Mouse (Mus musculus) heart, embryonic 10.5 days (tissue): ENCODE results near the gene Per2. TPM values are rescaled to one million over a fixed set of nuclear protein-coding genes. Genes with fewer than 3 reads are reported as not detected.

Source experiments
- DNase-seq: peaks from one replicate; pipeline ENCODE4 v3.0.0-alpha.2; 2017; ENCODE audit warnings: low spot score
- H3K27ac ChIP-seq: fragments of 300-500 bp; sonication (generic); 2 replicates; pipeline ENCODE4 v1.5.1; 2016; ENCODE audit warnings: mild to moderate bottlenecking
- H3K27me3 ChIP-seq: fragments of 300-500 bp; sonication (generic); 2 replicates; pipeline ENCODE4 v1.6.1; 2016; ENCODE audit warnings: mild to moderate bottlenecking; ENCODE audit not compliant: poor library complexity, insufficient read depth, severe bottlenecking
- H3K36me3 ChIP-seq: fragments of 300-500 bp; sonication (generic); 2 replicates; pipeline ENCODE4 v1.6.1; 2016; ENCODE audit warnings: mild to moderate bottlenecking, moderate library complexity
- H3K4me1 ChIP-seq: fragments of 300-500 bp; sonication (generic); 2 replicates; pipeline ENCODE4 v1.6.1; 2016; ENCODE audit warnings: mild to moderate bottlenecking
- H3K4me3 ChIP-seq: fragments of 300-500 bp; sonication (generic); 2 replicates; pipeline ENCODE4 v1.5.1; 2016; ENCODE audit warnings: mild to moderate bottlenecking, moderate library complexity
- H3K9me3 ChIP-seq: fragments of 300-500 bp; sonication (generic); 2 replicates; pipeline ENCODE4 v1.6.1; 2016; ENCODE audit warnings: mild to moderate bottlenecking, moderate library complexity
- WGBS: fragments of 180-500 bp; shearing (Covaris S2); methylation state at CpG from one replicate; pipeline ENCODE4 v1.1.7; 2016; 5-methylcytosine and 5-hydroxymethylcytosine counted together
- polyA plus RNA-seq: library from polyadenylated mRNA; unstranded; fragments of >200 nt; fragmentation: Nextera tagmentation; extraction: Ambion mirVana; gene quantifications from 2 replicates; pipeline ENCODE4 v1.2.1, GENCODE M21; 2016

Per2 gene
- polyA plus RNA-seq, 1 experiment from 2014 or later, result 4.9 TPM

GRCm38 (mm10) chr1:91419862-91420600 is 39.1 kb downstream of the Per2 start:
- Histone ChIP-seq H3K27me3 (0 out of 2 replicates have a peak, but pooled peaks cover 3% of the 10 kb centered on the region), H3K9me3 (no peaks in the 10 kb centered on the region), H3K36me3 (peaks cover 29% of the 10 kb centered on the region; the same call in 1 of the 2 replicates), H3K4me3 (no peak overlapping the region), H3K4me1 (peaks cover 17% of the 10 kb centered on the region), H3K27ac (no peak overlapping the region)
- DNase-seq, result no peak
- WGBS, result 63% methylated on average over 10 of the region's 10 CpGs

- 63% methylated on average over 1 of the region's 1 CpGs for WGBS
- 0 out of 2 replicates have a peak, but pooled peaks cover 3% of the 10 kb centered on the region for H3K27me3 ChIP-seq
- H3K4me1 ChIP-seq, result peaks cover 30% of the 10 kb centered on the region
- no peaks in the 10 kb centered on the region for H3K9me3 ChIP-seq
- no peak overlapping the region for H3K27ac ChIP-seq
- peaks cover 20% of the 10 kb centered on the region; the same call in 1 of the 2 replicates for H3K36me3 ChIP-seq
- H3K4me3 ChIP-seq, result no peak overlapping the region
- DNase-seq, result no peak
Measured at GRCm38 (mm10) chr1:91417991-91418390, 41.1 kb downstream of the Per2 start.

GRCm38 (mm10) chr1:91415311-91415710 is 43.8 kb downstream of the Per2 start:
- Histone ChIP-seq H3K36me3 (peaks cover 17% of the 10 kb centered on the region; the same call in 1 of the 2 replicates), H3K27ac (peak overlapping the region; percentile 92; the same call in 1 of the 2 replicates), H3K4me3 (no peak overlapping the region), H3K4me1 (peaks cover 44% of the 10 kb centered on the region), H3K27me3 (0 out of 2 replicates have a peak, but pooled peaks cover 3% of the 10 kb centered on the region), H3K9me3 (no peaks in the 10 kb centered on the region)
- WGBS, result 83% methylated on average over 5 of the region's 5 CpGs
- DNase-seq, result no peak

GRCm38 (mm10) chr1:91414903-91415302 is 44.2 kb downstream of the Per2 start:
- Histone ChIP-seq H3K4me1 (peaks cover 44% of the 10 kb centered on the region), H3K36me3 (peaks cover 17% of the 10 kb centered on the region; the same call in 1 of the 2 replicates), H3K4me3 (peak overlapping the region; percentile 75; the same call in 1 of the 2 replicates), H3K27me3 (0 out of 2 replicates have a peak, but pooled peaks cover 3% of the 10 kb centered on the region), H3K9me3 (no peaks in the 10 kb centered on the region), H3K27ac (peak overlapping the region; percentile 92)
- 71% methylated on average over 4 of the region's 4 CpGs for WGBS
- no peak for DNase-seq

GRCm38 (mm10) chr1:91413898-91414594 is 45.1 kb downstream of the Per2 start, which contains the start of gene Hes6:
TSS of gene Hes6 (minus strand) at chr1:91414038.
- Histone ChIP-seq H3K27ac (peak within 1 kb of the TSS; percentile 92), H3K4me3 (peak within 1 kb of the TSS; percentile 75), H3K36me3 (peaks cover 10% of the 10 kb centered on the region; the same call in 1 of the 2 replicates), H3K9me3 (no peaks in the 10 kb centered on the region), H3K27me3 (0 out of 2 replicates have a peak, but pooled peaks cover 3% of the 10 kb centered on the region), H3K4me1 (peaks cover 44% of the 10 kb centered on the region)
- under 1% methylated on average over 36 of the region's 39 CpGs for WGBS
- DNase-seq, result peak; percentile 93

GRCm38 (mm10) chr1:91413536-91413897 is 45.6 kb downstream of the Per2 start:
- Histone ChIP-seq H3K27ac (peak overlapping the region; percentile 92), H3K36me3 (peaks cover 9% of the 10 kb centered on the region; the same call in 1 of the 2 replicates), H3K4me3 (peak overlapping the region; percentile 75), H3K9me3 (no peaks in the 10 kb centered on the region), H3K4me1 (peaks cover 44% of the 10 kb centered on the region), H3K27me3 (0 out of 2 replicates have a peak, but pooled peaks cover 3% of the 10 kb centered on the region)
- under 1% methylated on average over 14 of the region's 14 CpGs for WGBS
- DNase-seq, result no peak

- no peaks in the 10 kb centered on the region for H3K9me3 ChIP-seq
- H3K27ac ChIP-seq, result peak overlapping the region; percentile 92
- peak; percentile 99 for DNase-seq
- peaks cover 5% of the 10 kb centered on the region; the same call in 1 of the 2 replicates for H3K36me3 ChIP-seq
- H3K27me3 ChIP-seq, result 0 out of 2 replicates have a peak, but pooled peaks cover 3% of the 10 kb centered on the region
- under 1% methylated on average over 34 of the region's 34 CpGs for WGBS
- peak overlapping the region; percentile 75 for H3K4me3 ChIP-seq
- H3K4me1 ChIP-seq, result peaks cover 43% of the 10 kb centered on the region
Measured at GRCm38 (mm10) chr1:91413030-91413506, 46.1 kb downstream of the Per2 start.

- 5% methylated on average over 65 of the region's 65 CpGs for WGBS
- Histone ChIP-seq H3K36me3 (no peaks in the 10 kb centered on the region; the same call in 1 of the 2 replicates), H3K4me3 (peak overlapping the region; percentile 75), H3K9me3 (no peaks in the 10 kb centered on the region), H3K4me1 (peaks cover 41% of the 10 kb centered on the region), H3K27me3 (0 out of 2 replicates have a peak, but pooled peaks cover 3% of the 10 kb centered on the region), H3K27ac (peak overlapping the region; percentile 92)
- DNase-seq, result peak; percentile 81
Measured at GRCm38 (mm10) chr1:91412286-91413029, 46.7 kb downstream of the Per2 start.

GRCm38 (mm10) chr1:91411631-91412285 is 47.4 kb downstream of the Per2 start:
- Histone ChIP-seq H3K4me1 (peaks cover 36% of the 10 kb centered on the region), H3K9me3 (no peaks in the 10 kb centered on the region), H3K27ac (peak overlapping the region; percentile 92; the same call in 1 of the 2 replicates), H3K27me3 (peaks cover 2% of the 10 kb centered on the region; the same call in 1 of the 2 replicates), H3K4me3 (peak overlapping the region; percentile 75), H3K36me3 (no peaks in the 10 kb centered on the region; the same call in 1 of the 2 replicates)
- WGBS, result 67% methylated on average over 8 of the region's 8 CpGs
- DNase-seq, result no peak

- H3K9me3 ChIP-seq, result no peaks in the 10 kb centered on the region
- H3K27me3 ChIP-seq, result peaks cover 29% of the 10 kb centered on the region
- no peak overlapping the region for H3K4me3 ChIP-seq
- no peak for DNase-seq
- peaks cover 20% of the 10 kb centered on the region for H3K4me1 ChIP-seq
- 66% methylated on average over 4 of the region's 4 CpGs for WGBS
- H3K36me3 ChIP-seq, result no peaks in the 10 kb centered on the region; the same call in 1 of the 2 replicates
- no peak overlapping the region for H3K27ac ChIP-seq
Measured at GRCm38 (mm10) chr1:91407819-91408218, 51.3 kb downstream of the Per2 start.

GRCm38 (mm10) chr1:91405406-91406169 is 53.5 kb downstream of the Per2 start:
- Histone ChIP-seq H3K4me3 (no peak overlapping the region), H3K36me3 (no peaks in the 10 kb centered on the region), H3K4me1 (peaks cover 6% of the 10 kb centered on the region; the same call in 1 of the 2 replicates), H3K9me3 (no peaks in the 10 kb centered on the region), H3K27ac (no peak overlapping the region), H3K27me3 (peaks cover 33% of the 10 kb centered on the region)
- no peak for DNase-seq
- WGBS, result 43% methylated on average over 23 of the region's 23 CpGs
